Mouse (Mus musculus) frontal cortex, adult 2 months (tissue): ENCODE results near the gene Slc9c1. TPM values are rescaled to one million over a fixed set of nuclear protein-coding genes. Genes with fewer than 3 reads are reported as not detected.
"Not testable (repeated sequence)": the region's sequence is repeated elsewhere in the genome, so short reads cannot be mapped to it uniquely, and the experiment has no call there.

Source experiments
- DNase-seq, 2 experiments: peaks; one replicate each; pipeline ENCODE4 v3.0.0; 2022; ENCODE audit warnings: low spot score in 1 of 2; ENCODE audit errors: extremely low spot score in 1 of 2
- polyA plus RNA-seq: library from polyadenylated mRNA; depleted of rRNA; stranded (reverse); fragments of >200 nt; gene quantifications from 2 replicates; pipeline ENCODE4 v1.2.3, GENCODE M21; 2012; rRNA removed

Gene Slc9c1
- polyA plus RNA-seq, result not detected in 2 replicates

DNA sequence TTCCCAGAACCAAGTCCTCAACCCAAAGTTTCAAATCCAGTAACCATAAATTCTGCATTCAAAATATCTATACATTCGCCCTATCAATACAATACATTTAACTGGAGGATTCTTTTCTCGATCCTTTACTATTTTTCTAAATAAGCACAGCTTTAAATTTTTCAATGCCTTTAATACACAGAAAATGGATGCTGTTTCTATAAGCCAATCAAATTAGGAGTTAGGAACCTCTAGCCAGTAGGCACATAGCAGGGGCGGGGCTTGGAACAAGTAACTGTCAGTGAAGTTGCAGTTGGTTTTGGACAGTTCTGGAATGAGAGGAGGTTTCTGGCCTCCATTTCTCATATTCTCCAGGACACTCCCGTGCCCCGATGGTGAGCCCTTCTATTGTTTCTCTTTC, at the start of gene Slc9c1:
Slc9c1 (plus strand) TSS at position 301 of the 400 bp plus-strand sequence.
- DNase-seq, result no peak

DNA sequence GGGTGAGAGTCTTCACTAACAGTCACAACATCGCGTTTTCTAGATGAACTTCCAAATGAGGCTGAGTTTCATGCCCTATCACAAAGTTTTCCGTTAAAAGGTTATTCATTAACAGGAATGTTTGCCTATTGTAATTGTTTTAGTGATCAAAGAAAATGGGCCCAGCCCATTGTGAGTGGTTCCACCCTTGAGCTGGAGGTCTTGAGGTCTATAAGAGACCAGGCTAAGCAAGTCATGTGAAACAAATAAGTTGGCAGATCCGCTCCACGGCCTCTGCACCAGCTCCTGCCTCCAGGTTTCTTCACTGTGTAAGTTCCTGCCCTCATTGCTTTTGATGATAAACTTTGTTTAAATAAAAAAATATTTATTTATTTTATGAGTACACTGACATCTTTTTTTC, 42.2 kb upstream of the Slc9c1 start, which contains the start of gene Gm609:
Gm609 (minus strand) TSS at position 43 of the 400 bp plus-strand sequence.
- no peak for DNase-seq

DNA sequence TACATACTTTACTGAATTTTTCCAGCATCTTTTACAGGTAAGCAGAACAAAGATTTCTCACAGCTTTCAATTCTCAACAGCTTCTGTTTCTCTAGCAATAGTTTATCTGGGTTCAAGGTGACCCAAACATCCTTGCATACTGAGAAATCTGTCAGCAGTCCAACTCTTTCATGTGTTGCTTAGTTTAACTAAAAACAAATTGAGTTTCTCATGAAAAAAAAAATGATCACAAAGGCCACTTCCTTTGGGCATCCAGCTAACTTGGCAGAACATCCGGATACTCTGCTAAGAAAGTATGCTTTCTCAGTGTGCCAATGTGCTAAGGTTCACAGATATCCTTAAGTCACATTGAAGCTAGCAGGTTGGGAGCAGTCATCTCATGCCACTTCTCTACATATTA, 39.8 kb upstream of the Slc9c1 start:
- DNase-seq, result no peak

DNA sequence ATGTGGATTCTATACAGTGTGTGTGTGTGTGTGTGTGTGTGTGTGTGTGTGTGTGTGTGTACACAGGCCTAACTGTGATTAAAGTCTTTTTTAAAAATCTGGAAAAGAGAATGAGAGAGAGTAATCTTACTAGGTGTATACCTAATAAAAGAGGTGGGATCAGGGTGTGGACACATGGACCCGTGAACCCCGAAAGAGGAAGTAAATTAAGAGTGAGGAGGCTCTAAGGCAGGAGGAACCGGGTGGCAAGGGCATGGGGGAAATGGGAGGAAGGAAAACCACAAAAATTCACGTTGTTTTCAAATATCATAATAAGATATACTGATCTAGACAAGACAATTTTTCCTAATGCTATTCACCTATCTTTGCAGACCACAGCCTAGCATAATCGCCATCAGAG, 9.6 kb upstream of the Slc9c1 start:
- no peak for DNase-seq

DNA sequence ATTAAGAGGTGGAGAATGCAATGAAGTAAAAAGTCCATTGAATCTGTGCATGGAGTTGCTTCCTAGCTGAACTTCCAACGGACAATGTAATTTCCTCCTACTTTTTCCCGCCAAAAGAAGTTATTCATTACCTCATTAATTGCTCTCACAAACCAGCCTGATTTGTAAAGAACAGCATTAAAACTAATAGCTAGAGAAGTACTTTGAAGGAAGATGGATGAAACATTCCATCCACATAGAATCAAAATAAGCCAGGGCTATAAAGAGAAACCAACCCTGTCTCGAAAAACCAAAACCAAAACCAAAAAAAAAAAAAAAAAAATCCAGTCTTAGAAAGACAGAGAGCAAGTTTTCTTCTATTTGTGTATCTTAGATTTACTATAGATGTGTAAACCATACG, 3.2 kb upstream of the Slc9c1 start, which contains the start of gene Gm17783:
Gm17783 (minus strand) TSS at position 101 of the 400 bp plus-strand sequence.
- DNase-seq, result no peak

DNA sequence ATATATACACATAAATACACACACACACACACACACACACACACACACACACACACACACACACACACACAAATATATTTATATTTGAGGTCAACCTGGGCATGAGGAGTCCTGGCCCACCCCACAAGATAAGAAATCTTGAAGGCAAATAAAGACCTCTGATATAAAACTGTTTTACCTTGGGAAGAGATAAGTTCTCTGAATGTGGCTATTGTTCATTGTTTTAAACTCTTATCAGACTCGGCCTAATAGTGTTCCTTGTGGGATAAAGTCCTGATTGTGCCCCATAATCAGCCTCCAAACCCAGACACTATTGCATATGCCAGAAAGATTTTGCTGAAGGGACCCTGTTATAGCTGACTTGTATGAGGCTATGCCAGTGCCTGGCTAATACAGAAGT, 3.2 kb downstream of the Slc9c1 start:
- DNase-seq, result not testable (repeated sequence)

DNA sequence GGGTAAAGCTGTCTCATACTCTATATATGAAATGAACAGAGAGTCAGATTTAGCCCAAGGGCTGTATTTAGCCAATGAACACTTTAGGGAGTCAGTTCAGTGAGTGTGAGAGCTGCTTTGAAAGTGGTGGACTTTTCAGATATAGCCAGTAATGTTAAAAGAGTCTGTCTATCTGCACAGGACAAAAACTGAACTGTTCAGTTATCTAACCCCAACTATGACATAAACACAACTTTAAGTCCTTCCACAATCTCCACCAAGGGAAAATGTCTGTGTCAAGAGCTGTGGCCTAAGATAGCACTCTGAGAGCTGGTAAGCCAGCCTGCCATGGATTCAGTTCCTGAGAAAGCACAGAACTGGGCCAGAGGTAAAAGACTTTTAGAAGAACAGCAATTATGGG, 7.0 kb downstream of the Slc9c1 start:
- DNase-seq, result no peak

DNA sequence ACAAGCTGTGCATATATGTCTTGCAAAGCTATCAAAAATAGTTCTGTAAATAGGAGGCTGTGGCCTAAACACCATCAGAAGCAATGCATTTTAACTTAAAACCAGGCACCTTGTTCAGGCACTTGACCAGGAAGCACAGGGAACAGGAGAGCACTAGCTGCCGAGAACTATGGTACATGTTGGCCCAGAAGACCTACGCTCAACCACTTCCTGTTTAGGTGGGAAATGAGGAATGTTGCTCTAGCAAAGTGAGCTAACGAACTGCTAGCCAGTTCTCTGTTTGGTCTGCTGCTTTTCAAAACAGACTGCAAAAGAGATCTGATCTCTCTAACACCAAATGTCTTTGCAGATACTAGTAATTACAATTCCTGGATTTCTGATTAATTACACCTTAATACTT, 9.2 kb downstream of the Slc9c1 start:
- DNase-seq, result no peak

DNA sequence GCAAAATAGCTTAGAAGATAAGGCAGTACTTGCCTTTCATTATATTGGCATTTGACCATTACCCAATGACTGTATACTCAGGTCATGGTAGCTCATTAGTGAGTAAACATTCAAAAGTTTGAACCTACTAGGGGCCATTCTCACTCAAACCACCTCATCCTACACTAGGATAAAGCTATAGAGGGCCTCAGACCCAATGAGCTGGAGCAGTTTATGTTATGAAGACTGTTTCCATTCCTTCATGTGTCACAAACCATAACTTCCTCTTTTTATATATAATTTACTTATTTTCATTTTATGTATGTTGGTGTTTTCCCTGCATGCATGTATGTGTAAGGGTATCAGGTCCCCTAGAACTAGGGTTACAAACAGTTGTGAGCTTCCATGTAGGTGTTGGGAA, 12.9 kb downstream of the Slc9c1 start:
- no peak for DNase-seq

DNA sequence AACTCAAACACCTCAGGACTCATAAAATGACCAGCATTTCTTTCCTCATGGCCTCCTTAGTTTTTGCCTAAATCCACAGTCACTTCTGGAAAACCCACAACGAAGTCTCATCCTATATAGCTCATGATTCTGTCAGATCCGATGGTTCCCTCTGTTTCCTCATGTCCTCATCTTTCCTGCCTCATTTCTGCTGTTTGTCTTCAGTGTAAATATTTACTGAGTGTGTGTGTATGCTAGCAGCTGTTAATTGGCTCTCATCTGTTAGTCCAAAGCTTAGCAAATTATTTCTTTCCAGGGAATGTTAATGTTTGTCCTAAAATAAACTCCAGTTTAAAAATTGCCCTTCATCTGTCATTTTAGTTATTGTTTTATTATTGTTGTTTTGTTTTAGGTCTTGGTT, 16.5 kb downstream of the Slc9c1 start:
- DNase-seq, result no peak

DNA sequence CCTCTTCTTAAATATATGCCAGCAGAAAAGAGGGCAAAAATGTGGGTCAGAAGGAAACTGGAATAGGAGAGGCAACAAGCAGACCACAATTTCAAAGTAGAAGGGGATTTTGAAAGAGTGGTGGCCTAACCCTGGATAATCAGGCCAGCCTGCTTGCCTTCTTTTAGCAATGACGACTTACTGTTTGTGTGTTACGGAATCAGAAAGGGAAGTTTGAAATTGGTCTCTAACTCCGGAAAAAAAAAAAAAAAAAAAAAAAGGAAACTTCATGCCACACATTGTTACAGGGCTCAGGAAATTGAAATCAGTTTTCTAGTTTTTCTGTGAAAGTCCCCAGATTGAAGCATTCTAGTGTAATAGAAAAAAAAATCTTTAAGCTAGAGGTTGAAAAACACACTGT, 26.6 kb downstream of the Slc9c1 start:
- no peak for DNase-seq

DNA sequence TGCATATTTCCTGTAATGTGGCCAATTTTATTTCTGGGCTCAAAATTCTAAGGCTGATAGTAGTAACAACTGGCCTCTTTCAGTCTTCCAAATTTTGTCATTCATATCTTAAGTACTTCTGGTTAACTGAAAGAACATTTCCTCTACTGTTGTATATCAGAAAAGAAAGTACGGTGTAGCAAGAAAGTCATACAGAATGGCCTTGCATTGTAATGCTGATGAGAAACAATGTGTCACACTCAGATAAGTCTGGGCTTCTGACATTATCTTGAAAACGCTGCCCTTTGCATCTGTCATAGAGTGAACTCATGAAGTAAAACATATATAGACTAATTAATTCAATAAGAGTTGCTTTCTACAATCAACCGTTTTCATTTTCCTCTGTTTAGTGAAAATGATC, 37.2 kb downstream of the Slc9c1 start:
- DNase-seq, result no peak

DNA sequence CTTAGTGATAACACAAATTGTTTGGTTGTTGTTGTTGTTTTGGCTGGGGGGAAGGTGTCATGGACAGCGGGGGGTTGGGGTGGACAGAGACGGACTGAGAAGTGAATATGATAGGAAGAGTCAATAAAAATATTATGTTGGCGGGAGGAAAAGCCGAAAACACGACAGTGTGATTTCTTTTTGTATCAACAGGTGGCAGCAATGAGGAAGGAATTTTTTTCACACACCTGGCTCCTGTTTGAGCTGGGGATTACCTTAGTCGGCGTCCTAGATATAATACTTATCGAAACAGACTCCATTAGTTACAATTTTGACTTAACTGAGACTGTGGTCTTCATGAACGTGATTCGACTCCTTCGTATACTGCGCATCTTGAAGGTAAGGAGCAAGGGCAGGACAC, 44.8 kb downstream of the Slc9c1 start:
- no peak for DNase-seq

DNA sequence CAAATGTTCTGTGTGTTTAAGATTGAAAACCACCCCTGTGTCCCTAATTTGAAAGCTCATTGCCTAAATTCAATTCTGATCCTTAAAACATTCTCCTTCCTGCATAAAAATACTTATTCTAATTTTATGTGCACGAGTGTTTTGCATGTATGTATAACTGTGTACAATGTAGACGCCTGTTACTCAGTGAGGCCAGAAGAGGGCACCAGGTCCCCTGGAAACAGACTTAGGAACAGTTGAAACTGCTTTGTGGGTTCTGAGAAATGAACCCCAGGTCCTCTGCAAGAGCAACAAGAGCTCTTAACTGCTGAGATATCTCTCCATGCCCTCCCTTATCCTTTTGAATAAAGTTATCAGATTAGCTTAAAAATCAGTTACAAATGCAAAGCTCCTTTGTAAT, 47.4 kb downstream of the Slc9c1 start:
- DNase-seq, result peak in 1 of 2 experiments; percentile 19

DNA sequence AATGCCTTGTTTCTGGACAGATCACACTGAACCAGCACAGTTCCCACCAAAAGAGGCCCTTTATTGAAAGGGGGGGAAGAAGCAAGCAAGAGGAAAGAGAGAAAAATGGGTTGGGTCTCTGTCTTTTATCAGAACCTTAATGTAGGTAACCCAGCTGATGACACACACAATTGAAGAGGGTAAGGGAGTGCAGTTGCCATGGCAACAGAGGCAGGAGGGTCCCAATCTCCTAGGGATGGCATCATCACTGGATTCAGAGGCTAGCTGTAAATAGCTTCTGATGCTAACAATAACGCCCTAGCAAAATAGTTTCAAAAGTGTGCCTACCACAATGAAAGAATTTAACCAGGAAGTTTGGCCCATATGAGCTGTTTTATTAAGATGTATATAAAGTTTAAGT, 58.5 kb downstream of the Slc9c1 start:
- DNase-seq, result no peak

DNA sequence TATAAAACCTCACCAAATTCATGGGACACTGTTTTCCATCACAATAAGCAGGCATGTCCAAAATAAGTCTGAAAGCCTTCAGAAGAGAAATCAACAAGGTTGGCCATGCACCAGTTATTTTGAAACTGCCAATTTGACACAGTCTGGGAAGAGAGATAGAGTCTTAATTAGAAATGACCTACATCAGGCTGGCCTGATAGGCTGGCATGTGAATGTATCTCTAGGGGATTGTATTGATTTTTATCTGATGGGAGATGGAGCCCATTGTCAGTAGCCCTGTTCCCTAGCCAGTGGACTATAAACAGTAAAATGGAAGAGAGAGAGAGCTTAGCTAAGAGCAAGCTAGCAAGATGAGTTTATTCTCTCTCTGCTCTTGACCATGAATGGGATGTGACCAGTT, 60.4 kb downstream of the Slc9c1 start:
- DNase-seq, result no peak

DNA sequence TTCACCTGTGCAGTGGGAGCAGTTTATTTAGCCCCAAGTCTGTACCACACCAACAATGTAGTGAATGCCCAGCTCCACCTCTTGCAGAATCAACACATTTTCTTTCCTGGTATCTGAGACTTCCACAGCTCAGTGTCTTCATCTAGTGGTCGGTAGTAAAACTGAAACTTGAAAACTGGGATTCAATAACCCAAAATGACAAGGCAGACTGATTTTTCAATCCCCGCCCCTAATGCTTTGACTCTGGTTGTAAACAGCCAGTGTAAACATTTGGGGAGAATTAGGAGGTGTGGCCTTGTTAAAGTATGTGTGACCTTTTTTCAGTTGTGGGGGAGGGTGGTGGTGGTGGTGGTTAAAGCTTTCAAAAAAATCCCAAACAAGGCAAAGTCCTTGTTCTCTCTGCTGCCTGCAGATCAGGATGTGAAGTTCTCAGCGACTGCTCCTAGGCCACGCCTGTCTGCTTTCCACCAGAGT, 73.4 kb downstream of the Slc9c1 start:
- peak in 1 of 2 experiments; percentile 57 for DNase-seq

DNA sequence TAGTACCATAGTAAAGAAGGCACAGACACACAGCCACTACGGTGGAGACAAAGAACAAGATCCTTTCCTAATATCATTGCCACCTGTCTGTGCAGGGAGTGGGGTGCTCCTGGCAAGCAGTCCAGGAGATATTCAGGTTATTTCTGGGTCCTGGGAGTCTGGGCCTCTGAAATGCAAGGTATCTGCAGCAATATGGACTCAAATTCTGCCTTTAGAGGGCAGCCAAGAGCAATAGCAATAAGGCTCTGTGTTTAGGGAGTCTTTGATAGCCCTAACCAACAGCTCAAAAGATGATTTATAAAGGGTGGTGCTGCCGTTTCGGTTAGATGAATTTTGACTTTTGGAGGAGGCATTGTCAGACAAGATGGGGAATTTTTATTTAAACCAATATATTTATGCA, 74.2 kb downstream of the Slc9c1 start:
- peak in 1 of 2 experiments; percentile 61 for DNase-seq

DNA sequence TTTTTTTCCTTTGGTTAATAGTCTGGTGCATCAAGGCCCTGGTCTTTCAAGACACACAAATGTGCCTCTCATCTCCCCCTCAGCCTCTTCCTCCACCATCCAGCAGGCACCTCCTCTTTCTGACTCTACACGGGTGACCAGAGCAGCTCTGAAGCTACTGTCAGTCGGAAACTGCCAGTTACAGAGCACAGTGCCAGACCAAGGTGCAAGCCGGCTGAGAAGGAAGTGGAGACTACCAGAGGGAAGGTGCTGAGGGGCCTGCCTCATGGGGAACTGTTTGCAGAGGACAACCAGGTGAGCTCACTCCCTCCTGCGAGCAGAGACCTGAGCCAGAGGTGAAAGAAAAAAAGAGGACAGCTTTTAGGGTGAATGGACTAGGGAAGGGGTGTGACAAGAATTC, 75.2 kb downstream of the Slc9c1 start, which contains the start of gene Gcsam:
Gcsam (plus strand) TSS at position 114 of the 400 bp plus-strand sequence.
- no peak for DNase-seq

DNA sequence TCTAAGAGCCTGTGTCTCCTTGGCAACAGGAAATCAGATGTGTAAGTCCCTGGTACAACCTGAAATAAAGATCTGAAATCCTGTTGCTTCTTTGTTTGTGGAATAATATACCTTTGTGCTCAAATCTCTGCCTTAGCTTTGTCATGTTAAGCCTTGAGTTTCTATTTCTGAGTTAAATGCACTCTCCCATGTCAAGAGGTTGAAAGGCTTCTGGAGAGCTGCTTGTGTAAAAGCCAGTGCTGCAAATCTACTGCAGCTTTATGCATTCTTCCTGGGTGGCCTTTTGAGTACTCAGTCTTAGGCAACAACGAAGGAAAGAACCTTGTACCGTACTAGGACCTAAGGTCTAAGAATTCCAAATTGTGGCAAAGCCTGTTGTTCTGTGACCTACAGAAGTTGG, 78.1 kb downstream of the Slc9c1 start:
- DNase-seq, result no peak

DNA sequence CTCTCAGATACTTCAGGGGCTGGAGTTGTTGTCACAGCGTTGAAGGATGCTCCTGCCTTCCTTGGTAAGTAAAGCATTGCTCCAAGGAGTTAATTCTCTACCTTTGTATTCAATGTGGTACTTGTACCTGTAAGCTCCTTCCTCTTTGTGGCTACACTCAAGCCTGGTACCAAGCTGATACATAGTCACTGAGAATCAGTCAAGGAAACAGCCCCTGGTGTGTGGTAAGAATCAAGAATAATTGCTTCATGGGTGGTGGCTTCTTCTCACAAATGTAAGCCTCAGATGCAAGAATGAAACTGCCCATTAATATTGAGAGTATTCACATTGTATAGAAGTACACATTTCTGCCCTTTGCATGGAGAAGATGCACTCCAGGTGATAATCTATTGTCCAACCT, 80.8 kb downstream of the Slc9c1 start:
- DNase-seq, result no peak

DNA sequence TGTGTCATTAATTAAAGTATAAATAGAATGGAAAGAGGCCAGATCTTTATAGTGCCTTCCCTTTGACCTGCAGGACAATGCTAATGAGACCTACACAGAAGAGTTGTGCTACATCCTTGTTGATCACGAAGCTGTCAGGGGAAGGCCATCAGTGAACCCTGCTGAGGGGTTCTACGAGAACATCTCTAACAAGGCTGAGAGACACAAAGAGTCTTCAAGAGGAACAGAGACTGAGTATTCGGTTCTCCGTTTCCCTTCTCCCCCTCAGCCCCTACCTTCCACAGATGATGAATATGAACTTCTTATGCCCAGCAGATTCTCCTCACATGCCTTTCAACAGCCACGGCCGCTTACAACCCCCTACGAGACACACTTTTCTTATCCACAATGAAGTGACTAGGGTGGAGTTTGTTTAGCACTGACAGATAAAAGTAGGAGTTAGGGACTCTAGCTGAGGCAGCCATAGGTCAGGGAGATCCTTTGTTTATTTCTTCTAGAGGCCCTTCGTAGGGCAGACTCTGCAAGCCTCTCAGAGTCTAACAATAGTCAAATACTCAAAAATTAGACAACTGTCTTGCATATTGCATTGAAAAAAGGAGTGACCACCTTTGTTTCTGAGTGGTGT, 84.8 kb downstream of the Slc9c1 start:
- DNase-seq, result no peak

DNA sequence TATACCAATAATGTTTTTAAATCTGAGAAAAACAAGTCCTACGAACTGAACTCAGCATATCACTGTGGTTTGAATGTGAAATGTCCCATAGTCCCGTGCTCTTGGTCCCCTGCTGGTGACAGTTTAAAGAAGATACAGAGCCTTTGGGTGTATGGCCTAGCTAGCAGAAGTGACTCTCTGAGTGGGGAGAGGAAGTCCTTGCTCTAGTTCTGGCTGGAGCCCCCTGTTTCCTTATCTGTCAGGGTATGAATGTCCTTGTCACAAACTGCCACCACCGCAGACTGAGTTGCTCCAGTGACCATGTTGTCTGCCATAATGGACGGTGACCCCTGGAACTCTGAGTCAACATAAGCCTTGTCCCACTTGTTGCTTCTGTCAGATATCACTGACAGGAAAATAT, 88.1 kb downstream of the Slc9c1 start:
- no peak for DNase-seq
